Mouse (Mus musculus): ENCODE measurements around the gene Olfr976.
A peak's percentile ranks its signal among the peaks of the same experiment; 100 is the strongest.
"Not testable (repeated sequence)": the region's sequence is repeated elsewhere in the genome, so short reads cannot be mapped to it uniquely, and the experiment has no call there.

The Olfr976 gene

GRCm38 (mm10) chr9:39961033-39961432 is at the start of gene Olfr976:
TSS of gene Olfr976 (minus strand) at chr9:39961133.
- not testable (repeated sequence) for DNase-seq (ENCODE audit: low read depth, low spot score)

- DNase-seq (ENCODE audit: low read depth, low spot score) = no peak
Observed at GRCm38 (mm10) chr9:40009482-40009881, 48.5 kb upstream of the Olfr976 start, which contains the start of gene Olfr980. TSS of gene Olfr980 (minus strand) at chr9:40009582.

- DNase-seq (ENCODE audit: low read depth, low spot score) = no peak
Observed at GRCm38 (mm10) chr9:40003365-40003764, 42.4 kb upstream of the Olfr976 start, which contains the start of gene Olfr979. TSS of gene Olfr979 (minus strand) at chr9:40003465.

GRCm38 (mm10) chr9:39991813-39992212 is 30.9 kb upstream of the Olfr976 start, which contains the start of gene Olfr978:
TSS of gene Olfr978 (plus strand) at chr9:39992113.
- no peak for DNase-seq (ENCODE audit: low read depth, low spot score)

GRCm38 (mm10) chr9:39976581-39977145 is 15.7 kb upstream of the Olfr976 start:
- DNase-seq (ENCODE audit: low read depth, low spot score) = not testable (repeated sequence)

- no peak for DNase-seq (ENCODE audit: low read depth, low spot score)
Observed at GRCm38 (mm10) chr9:39951946-39952345, 9.0 kb downstream of the Olfr976 start, which contains the start of gene Olfr975. TSS of gene Olfr975 (minus strand) at chr9:39952046.

GRCm38 (mm10) chr9:39937201-39937600 is 23.7 kb downstream of the Olfr976 start, which contains the start of gene Olfr974:
TSS of gene Olfr974 (plus strand) at chr9:39937501.
- DNase-seq (ENCODE audit: low read depth, low spot score) = no peak

- not testable (repeated sequence) for DNase-seq (ENCODE audit: low read depth, low spot score)
Observed at GRCm38 (mm10) chr9:39928837-39929236, 32.1 kb downstream of the Olfr976 start.

- DNase-seq (ENCODE audit: low read depth, low spot score) = not testable (repeated sequence)
Observed at GRCm38 (mm10) chr9:39927975-39928836, 32.7 kb downstream of the Olfr976 start.

- DNase-seq (ENCODE audit: low read depth, low spot score) = no peak
Observed at GRCm38 (mm10) chr9:39909939-39910338, 51.0 kb downstream of the Olfr976 start.

GRCm38 (mm10) chr9:39907036-39907435 is 53.9 kb downstream of the Olfr976 start, which contains the start of gene Olfr229:
TSS of gene Olfr229 (plus strand) at chr9:39907336.
- DNase-seq (ENCODE audit: low read depth, low spot score) = no peak

- DNase-seq (ENCODE audit: low read depth, low spot score) = peak; percentile 9
Observed at GRCm38 (mm10) chr9:39905106-39905505, 55.8 kb downstream of the Olfr976 start.

Measured in 3T3-L1 (cell line).